Mouse (Mus musculus) hindbrain, embryonic 15.5 days (tissue): ENCODE results near the gene Sri. TPM values are rescaled to one million over a fixed set of nuclear protein-coding genes. Genes with fewer than 3 reads are reported as not detected.

Source experiments
- ATAC-seq: fragments of 200-750 bp; cut with Nextera tagmentation; 2 replicates; pipeline ENCODE4 v1.8.0; 2017; ENCODE audit warnings: low read depth, moderate number of reproducible peaks, moderate TSS enrichment; ENCODE audit not compliant: low FRiP score
- H3K27ac ChIP-seq: fragments of 300-500 bp; sonication (generic); replicated peaks from 2 replicates; pipeline ENCODE4 v1.5.1; 2015; ENCODE audit warnings: mild to moderate bottlenecking, inconsistent platforms
- H3K27me3 ChIP-seq: fragments of 300-500 bp; sonication (generic); 2 replicates; pipeline ENCODE4 v1.6.1; 2015; ENCODE audit warnings: control low read depth, inconsistent platforms
- H3K36me3 ChIP-seq: fragments of 300-500 bp; sonication (generic); 2 replicates; pipeline ENCODE4 v1.6.1; 2015; ENCODE audit warnings: control low read depth, inconsistent platforms
- H3K4me1 ChIP-seq: fragments of 300-500 bp; sonication (generic); replicated peaks from 2 replicates; pipeline ENCODE4 v1.6.1; 2015; ENCODE audit warnings: control low read depth, inconsistent platforms
- H3K4me2 ChIP-seq: fragments of 300-500 bp; sonication (generic); 2 replicates; pipeline ENCODE4 v1.6.1; 2015; ENCODE audit warnings: moderate library complexity, mild to moderate bottlenecking, inconsistent platforms
- H3K4me3 ChIP-seq: fragments of 300-500 bp; sonication (generic); 2 replicates; pipeline ENCODE4 v1.5.1; 2015; ENCODE audit warnings: mild to moderate bottlenecking, inconsistent platforms
- H3K9ac ChIP-seq: fragments of 300-500 bp; sonication (generic); 2 replicates; pipeline ENCODE4 v1.6.1; 2015; ENCODE audit warnings: inconsistent platforms
- H3K9me3 ChIP-seq: fragments of 300-500 bp; sonication (generic); 2 replicates; pipeline ENCODE4 v1.6.1; 2016; ENCODE audit warnings: control low read depth, inconsistent platforms
- WGBS: fragments of 180-500 bp; shearing (Covaris S2); methylation state at CpG from one replicate; pipeline ENCODE4 v1.1.7; 2015; 5-methylcytosine and 5-hydroxymethylcytosine counted together
- polyA plus RNA-seq: library from polyadenylated mRNA; unstranded; fragments of >200 nt; fragmentation: Nextera tagmentation; extraction: Ambion mirVana; gene quantifications from 2 replicates; pipeline ENCODE4 v1.2.1, GENCODE M21; 2015

Gene Sri
- polyA plus RNA-seq, 1 experiment from 2014 or later: 170 TPM

DNA sequence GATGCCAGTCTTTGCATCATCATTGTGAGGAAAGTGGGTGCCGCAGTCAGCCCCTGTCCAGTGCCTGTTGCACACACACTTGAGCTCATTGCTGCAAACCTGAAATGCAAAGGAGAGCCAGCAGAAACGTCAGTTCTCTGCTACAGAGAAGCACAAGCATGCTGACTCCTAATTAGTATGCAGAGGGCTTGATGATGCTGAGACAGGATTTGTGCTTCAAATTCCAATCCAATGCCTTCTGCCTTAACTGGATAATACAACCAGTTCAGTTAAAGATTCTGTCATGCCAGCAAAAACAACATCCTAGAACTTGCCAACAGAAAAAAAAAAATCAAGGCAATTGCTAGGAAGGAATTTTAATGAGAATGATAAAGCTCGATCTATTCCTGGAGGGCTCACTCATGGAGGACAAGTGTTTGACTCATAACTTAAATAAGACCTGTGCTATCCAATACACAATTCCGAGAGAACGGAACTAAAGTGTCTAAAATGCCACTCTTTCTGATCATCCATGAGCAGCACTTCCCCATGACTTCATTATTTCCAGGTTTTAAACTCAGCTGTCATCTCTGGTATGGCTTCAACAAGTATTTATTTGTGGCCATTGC lies 70.8 kb downstream of the Sri start:
- Histone ChIP-seq H3K4me3 (no peak overlapping the region), H3K4me2 (no peak overlapping the region), H3K9ac (no peak overlapping the region), H3K36me3 (peaks cover 7% of the 10 kb centered on the region; the same call in 1 of the 2 replicates), H3K27me3 (no peaks in the 10 kb centered on the region), H3K9me3 (no peaks in the 10 kb centered on the region), H3K4me1 (no peaks in the 10 kb centered on the region), H3K27ac (no peak overlapping the region)
- 75% methylated on average over 5 of the region's 5 CpGs for WGBS
- no peak for ATAC-seq

Other genes starting within 250 kb of the Sri start
- gene Steap4, start 85.6 kb upstream of the Sri start, polyA plus RNA-seq: 0.23 and 0.24 TPM in 2 replicates